Mouse (Mus musculus): ENCODE measurements around the gene Shkbp1. TPM values are rescaled to one million over a fixed set of nuclear protein-coding genes. Genes with fewer than 3 reads are reported as not detected.
A peak's percentile ranks its signal among the peaks of the same experiment; 100 is the strongest.

Gene Shkbp1
- total RNA-seq, 2 experiments from 2014 or later = 2.3 to 2.8 TPM

- TF ChIP-seq CTCF (IDR thresholded peaks at IDR 0.05) = no peak
- Histone ChIP-seq H3K4me3 (no peak overlapping the region), H3K27ac (no peak overlapping the region)
- DNase-seq = no peak
- intact Hi-C loops (cut with DNase I) = no loop called here
These were observed 27.4 kb upstream of the Shkbp1 start for GRCm38 (mm10) chr7:27383233-27383632.

GRCm38 (mm10) chr7:27381560-27381959, 25.7 kb upstream of the Shkbp1 start:
- no peak for DNase-seq
- Histone ChIP-seq H3K4me3 (no peak overlapping the region), H3K27ac (no peak overlapping the region)
- intact Hi-C loops (cut with DNase I) = no loop called here
- no peak for TF ChIP-seq CTCF (IDR thresholded peaks at IDR 0.05)

- TF ChIP-seq CTCF (IDR thresholded peaks at IDR 0.05) = no peak
- H3K4me3 ChIP-seq = no peak overlapping the region
- no peak for DNase-seq
- H3K27ac ChIP-seq = no peak overlapping the region
- intact Hi-C loops (cut with DNase I) = no loop called here
These were observed 25.2 kb upstream of the Shkbp1 start for GRCm38 (mm10) chr7:27381009-27381408.

DNA sequence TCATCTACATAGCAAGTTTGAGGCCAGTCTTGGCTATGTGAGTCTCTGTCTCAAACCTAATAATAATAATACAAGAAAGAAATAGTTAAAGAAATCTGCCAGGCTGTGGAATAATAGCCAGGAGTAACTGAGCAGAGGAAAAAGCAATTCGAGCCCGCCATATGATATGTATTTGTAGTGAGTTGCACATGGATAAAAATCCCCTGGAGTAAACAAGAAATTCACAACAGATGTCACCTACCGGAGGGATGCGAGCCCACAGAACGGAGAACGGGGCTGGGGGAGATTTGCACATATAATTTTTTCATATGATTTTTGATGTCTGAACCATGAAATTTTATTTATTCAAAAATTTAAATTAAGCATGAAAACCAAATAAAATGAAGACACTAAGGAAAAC, 24.0 kb upstream of the Shkbp1 start:
- intact Hi-C loops (cut with DNase I) = no loop called here
- Histone ChIP-seq H3K27ac (no peak overlapping the region), H3K4me3 (no peak overlapping the region)
- no peak for TF ChIP-seq CTCF (IDR thresholded peaks at IDR 0.05)
- no peak for DNase-seq

DNA sequence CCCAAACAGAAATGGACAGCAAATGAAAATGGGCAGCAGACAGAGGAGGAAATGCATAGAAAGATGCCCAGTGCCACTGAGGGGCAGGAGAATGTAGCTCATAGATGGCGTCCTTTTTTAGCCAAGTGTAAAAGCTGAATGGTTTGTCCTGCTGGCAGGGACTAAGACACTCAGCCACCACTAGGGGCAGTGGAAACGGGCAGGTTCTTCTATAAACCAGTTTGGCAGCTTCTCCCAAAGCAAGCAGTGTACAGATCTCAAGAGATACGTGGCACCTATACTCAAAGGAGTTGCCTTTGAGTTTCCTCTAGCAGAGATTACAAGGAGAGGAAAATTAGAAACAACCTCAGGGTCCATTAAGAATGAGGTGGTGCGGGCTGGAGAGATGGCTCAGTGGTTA, 22.6 kb upstream of the Shkbp1 start:
- intact Hi-C loops (cut with DNase I) = no loop called here
- H3K27ac ChIP-seq = no peak overlapping the region
- DNase-seq = no peak
- H3K4me3 ChIP-seq = no peak overlapping the region
- TF ChIP-seq CTCF (IDR thresholded peaks at IDR 0.05) = peak; percentile 37

DNA sequence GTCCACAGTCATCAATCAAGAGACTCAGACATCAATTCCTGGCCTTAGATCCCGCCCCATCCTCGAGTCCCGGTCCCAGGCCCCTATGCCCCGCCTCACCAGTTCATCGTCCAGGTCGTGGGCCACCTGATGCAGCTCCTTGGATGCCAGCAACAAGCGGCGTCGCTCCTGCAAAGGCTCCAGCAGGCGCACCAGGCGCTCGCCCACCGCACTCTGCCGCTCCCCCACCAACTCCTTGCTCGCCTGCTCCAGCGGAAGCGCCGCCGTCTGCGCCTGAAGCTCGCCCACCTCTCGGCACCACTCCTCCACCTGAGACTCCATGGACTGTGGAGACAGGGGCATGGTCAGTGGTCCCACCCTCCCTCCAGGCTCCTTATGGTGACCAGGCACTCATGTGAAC, 19.5 kb upstream of the Shkbp1 start:
- no peak overlapping the region for H3K4me3 ChIP-seq
- TF ChIP-seq CTCF (IDR thresholded peaks at IDR 0.05) = no peak
- intact Hi-C loops (cut with DNase I) = no loop called here
- DNase-seq = no peak
- H3K27ac ChIP-seq = no peak overlapping the region

GRCm38 (mm10) chr7:27371715-27372462, 16.1 kb upstream of the Shkbp1 start:
- intact Hi-C loops (cut with DNase I) = no loop called here
- DNase-seq = peak; percentile 29
- TF ChIP-seq CTCF (IDR thresholded peaks at IDR 0.05) = no peak
- H3K27ac ChIP-seq = no peak overlapping the region
- peak overlapping the region; percentile 45 for H3K4me3 ChIP-seq

GRCm38 (mm10) chr7:27369111-27369510, 13.3 kb upstream of the Shkbp1 start:
- no peak overlapping the region for H3K4me3 ChIP-seq
- intact Hi-C loops (cut with DNase I) = no loop called here
- DNase-seq = no peak
- H3K27ac ChIP-seq = no peak overlapping the region
- no peak for TF ChIP-seq CTCF (IDR thresholded peaks at IDR 0.05)

GRCm38 (mm10) chr7:27367976-27368375, 12.2 kb upstream of the Shkbp1 start:
- no peak overlapping the region for H3K4me3 ChIP-seq
- H3K27ac ChIP-seq = no peak overlapping the region
- no peak for TF ChIP-seq CTCF (IDR thresholded peaks at IDR 0.05)
- intact Hi-C loops (cut with DNase I) = no loop called here
- no peak for DNase-seq

DNA sequence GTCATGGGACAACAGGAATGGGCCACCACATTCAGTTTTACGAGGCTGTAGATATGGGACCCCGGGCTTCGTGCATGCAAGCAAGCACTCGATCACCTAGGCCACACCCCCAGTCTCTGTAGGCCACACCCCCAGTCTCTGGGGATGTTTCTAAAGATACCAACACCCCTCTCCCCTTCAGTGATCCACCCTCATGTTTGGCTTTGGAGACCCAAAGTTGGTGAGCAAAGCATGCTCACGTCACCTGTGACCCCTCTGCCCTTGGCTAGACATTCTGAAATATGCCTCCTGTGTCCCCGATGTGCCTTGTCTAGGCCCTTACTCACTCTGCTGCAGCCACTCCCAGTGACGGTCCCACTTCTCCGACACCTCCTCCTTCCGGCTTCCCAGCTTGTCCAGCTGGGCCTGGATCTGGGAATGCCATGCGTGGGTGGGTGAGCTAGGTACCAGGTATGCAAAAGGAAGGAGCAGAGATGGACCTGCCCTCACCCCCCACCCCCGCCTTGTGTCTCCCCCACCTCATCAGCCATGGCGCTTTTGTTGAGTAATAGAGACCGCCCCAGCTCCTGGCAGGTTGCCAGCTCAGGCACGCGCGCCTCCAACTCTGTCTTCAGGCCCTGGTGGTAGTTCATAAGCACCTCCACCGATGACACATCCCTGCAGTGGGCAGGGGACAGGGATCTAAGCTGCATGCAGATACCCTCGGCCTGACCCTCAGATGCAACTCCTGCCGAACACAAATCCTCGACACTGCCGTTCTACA, 10.4 kb upstream of the Shkbp1 start:
- no peak for DNase-seq
- no peak overlapping the region for H3K27ac ChIP-seq
- TF ChIP-seq CTCF (IDR thresholded peaks at IDR 0.05) = no peak

GRCm38 (mm10) chr7:27364379-27364778, 8.6 kb upstream of the Shkbp1 start:
- H3K4me3 ChIP-seq = no peak overlapping the region
- no peak overlapping the region for H3K27ac ChIP-seq
- no peak for DNase-seq
- intact Hi-C loops (cut with DNase I) = no loop called here
- TF ChIP-seq CTCF (IDR thresholded peaks at IDR 0.05) = no peak

More for the DNA sequence above, 10.4 kb upstream of the Shkbp1 start:
- intact Hi-C loops (cut with DNase I) = no loop called here
- H3K4me3 ChIP-seq = no peak overlapping the region

- no peak for TF ChIP-seq CTCF (IDR thresholded peaks at IDR 0.05)
- DNase-seq = peak; percentile 99
- no peak overlapping the region for H3K27ac ChIP-seq
- peak overlapping the region; percentile 71 for H3K4me3 ChIP-seq
- intact Hi-C loops (cut with DNase I) = no loop called here
These were observed 5.6 kb upstream of the Shkbp1 start for GRCm38 (mm10) chr7:27361283-27361946.

- no peak for TF ChIP-seq CTCF (IDR thresholded peaks at IDR 0.05)
- intact Hi-C loops (cut with DNase I) = no loop called here
- no peak for DNase-seq
- H3K27ac ChIP-seq = no peak overlapping the region
- peak overlapping the region; percentile 71 for H3K4me3 ChIP-seq
These were observed 4.9 kb upstream of the Shkbp1 start for GRCm38 (mm10) chr7:27360749-27361148.

All from gastrocnemius, adult 2 months (tissue).